Mouse (Mus musculus): Measurements from ENCODE around the gene Rexo4. TPM values are rescaled to one million over a fixed set of nuclear protein-coding genes. Genes with fewer than 3 reads are reported as not detected.

The Rexo4 gene
- 10 to 100 TPM; 28.5 to 44.6 (median 37.5) TPM for total RNA-seq (2022)

GRCm38 (mm10) chr2:26963923-26964723 is at the start of gene Rexo4:
Gene Rexo4 (minus strand): TSS chr2:26964386.
- peak; percentile 90 for DNase-seq

- peak; percentile 81 for DNase-seq
Observed at GRCm38 (mm10) chr2:27009714-27010244, 45.6 kb upstream of the Rexo4 start, which contains the start of gene Cacfd1. Gene Cacfd1 (plus strand): TSS chr2:27009926.

- DNase-seq, result no peak
Observed at GRCm38 (mm10) chr2:27007701-27008100, 43.5 kb upstream of the Rexo4 start.

- no peak for DNase-seq
Observed at GRCm38 (mm10) chr2:27006255-27006654, 42.1 kb upstream of the Rexo4 start.

- DNase-seq, result no peak
Observed at GRCm38 (mm10) chr2:26997993-26998392, 33.8 kb upstream of the Rexo4 start.

- no peak for DNase-seq
Observed at GRCm38 (mm10) chr2:26997498-26997897, 33.3 kb upstream of the Rexo4 start.

GRCm38 (mm10) chr2:26993936-26994335 is 29.8 kb upstream of the Rexo4 start:
- no peak for DNase-seq

- no peak for DNase-seq
Observed at GRCm38 (mm10) chr2:26984640-26985039, 20.5 kb upstream of the Rexo4 start.

- no peak for DNase-seq
Observed at GRCm38 (mm10) chr2:26984179-26984578, 20.0 kb upstream of the Rexo4 start.

- DNase-seq, result no peak
Observed at GRCm38 (mm10) chr2:26980361-26980760, 16.2 kb upstream of the Rexo4 start.

- DNase-seq, result no peak
Observed at GRCm38 (mm10) chr2:26973960-26974359, 9.8 kb upstream of the Rexo4 start.

- DNase-seq, result no peak
Observed at GRCm38 (mm10) chr2:26973116-26973515, 8.9 kb upstream of the Rexo4 start, which contains the start of gene Adamts13. Gene Adamts13 (plus strand): TSS chr2:26973416.

GRCm38 (mm10) chr2:26967262-26967661 is 3.1 kb upstream of the Rexo4 start:
- DNase-seq, result no peak

- DNase-seq, result no peak
Observed at GRCm38 (mm10) chr2:26964724-26965370, 661 bp upstream of the Rexo4 start.

- DNase-seq, result no peak
Observed at GRCm38 (mm10) chr2:26960756-26961155, 3.4 kb downstream of the Rexo4 start.

GRCm38 (mm10) chr2:26957488-26957859 is 6.7 kb downstream of the Rexo4 start:
- DNase-seq, result no peak

- DNase-seq, result no peak
Observed at GRCm38 (mm10) chr2:26956811-26957487, 7.2 kb downstream of the Rexo4 start.

- DNase-seq, result no peak
Observed at GRCm38 (mm10) chr2:26954735-26955395, 9.3 kb downstream of the Rexo4 start.

- DNase-seq, result no peak
Observed at GRCm38 (mm10) chr2:26952866-26953265, 11.3 kb downstream of the Rexo4 start.

GRCm38 (mm10) chr2:26952193-26952592 is 12.0 kb downstream of the Rexo4 start:
- no peak for DNase-seq

- DNase-seq, result no peak
Observed at GRCm38 (mm10) chr2:26951346-26951905, 12.8 kb downstream of the Rexo4 start.

GRCm38 (mm10) chr2:26950411-26950810 is 13.8 kb downstream of the Rexo4 start:
- DNase-seq, result no peak

Measured in adrenal gland, adult 8-10 months (tissue).